Mouse (Mus musculus) MEL (cell line): ENCODE measurements around the gene Ptpn14. TPM values are rescaled to one million over a fixed set of nuclear protein-coding genes. Genes with fewer than 3 reads are reported as not detected.

Experiments used
- DNase-seq: peaks from one replicate; pipeline ENCODE4 v3.0.0; 2011; ENCODE audit warnings: low read depth, low spot score
- H3K27ac ChIP-seq: 2 replicates; pipeline ENCODE4 v1.5.1; 2012; ENCODE audit warnings: low read depth, mild to moderate bottlenecking, control low read depth, low read length, moderate library complexity; ENCODE audit not compliant: control insufficient read depth
- H3K27me3 ChIP-seq, 2 experiments: fragments of 150-350 bp in 1 of 2; sonication (generic) in 1 of 2; 2 replicates each; pipeline ENCODE4 v1.6.1; 2012; ENCODE audit warnings: low read length in 2 of 2, mild to moderate bottlenecking in 2 of 2, improper control_type of control experiment in 1 of 2, moderate library complexity in 1 of 2; ENCODE audit not compliant: insufficient read depth in 2 of 2, control insufficient read depth in 1 of 2
- H3K36me3 ChIP-seq, 2 experiments: 2 replicates each; pipeline ENCODE4 v1.6.1; 2012 to 2014; ENCODE audit warnings: low read length in 2 of 2, improper control_type of control experiment in 1 of 2, inconsistent platforms in 1 of 2, mild to moderate bottlenecking in 1 of 2; ENCODE audit not compliant: insufficient read depth in 2 of 2, control insufficient read depth in 1 of 2
- H3K4me1 ChIP-seq, 2 experiments: fragments of 150-350 bp in 1 of 2; sonication (generic) in 1 of 2; 2 replicates each; pipeline ENCODE4 v1.6.1; 2012; ENCODE audit warnings: low read length in 2 of 2, improper control_type of control experiment in 1 of 2, mild to moderate bottlenecking in 1 of 2; ENCODE audit not compliant: insufficient read depth in 2 of 2, control insufficient read depth in 1 of 2
- H3K4me3 ChIP-seq, 2 experiments: fragments of 150-350 bp in 1 of 2; sonication (generic) in 1 of 2; 2 replicates each; pipeline ENCODE4 v1.5.1; 2012; ENCODE audit warnings: low read depth in 2 of 2, low read length in 2 of 2, mild to moderate bottlenecking in 2 of 2, moderate library complexity in 2 of 2, control low read depth in 1 of 2, improper control_type of control experiment in 1 of 2; ENCODE audit not compliant: control insufficient read depth in 1 of 2, insufficient read depth in 1 of 2
- H3K79me2 ChIP-seq: 2 replicates; pipeline ENCODE4 v1.6.1; 2012; ENCODE audit warnings: mild to moderate bottlenecking, low read length, moderate library complexity; ENCODE audit not compliant: control insufficient read depth, poor library complexity, insufficient read depth
- H3K9ac ChIP-seq: 2 replicates; pipeline ENCODE4 v1.6.1; 2012; ENCODE audit warnings: low read depth, mild to moderate bottlenecking, control low read depth, low read length, moderate library complexity; ENCODE audit not compliant: control insufficient read depth, poor library complexity, severe bottlenecking
- H3K9me3 ChIP-seq: fragments of 150-350 bp; sonication (generic); replicated peaks from 2 replicates; pipeline ENCODE4 v1.6.1; 2012; ENCODE audit warnings: mild to moderate bottlenecking, low read length, improper control_type of control experiment, moderate library complexity; ENCODE audit not compliant: insufficient read depth
- BHLHE40 ChIP-seq: IDR thresholded peaks from 2 replicates; pipeline ENCODE4 v1.6.1; 2012; ENCODE audit warnings: low read depth, mild to moderate bottlenecking, inconsistent platforms, low read length, improper control_type of control experiment, borderline replicate concordance
- E2F4 ChIP-seq: IDR thresholded peaks from 2 replicates; pipeline ENCODE4 v1.6.1; 2011; ENCODE audit warnings: low read depth, low read length, improper control_type of control experiment, borderline replicate concordance
- EP300 ChIP-seq, 2 experiments: IDR thresholded peaks; 2 replicates each; pipeline ENCODE4 v1.6.1; 2011; ENCODE audit warnings: improper control_type of control experiment in 2 of 2, low read length in 2 of 2, low read depth in 1 of 2, mild to moderate bottlenecking in 1 of 2
- GATA1 ChIP-seq: IDR thresholded peaks from 2 replicates; pipeline ENCODE4 v1.6.1; 2011; ENCODE audit warnings: low read depth, low read length, improper control_type of control experiment
- HCFC1 ChIP-seq: IDR thresholded peaks from 2 replicates; pipeline ENCODE4 v1.6.1; 2012; ENCODE audit warnings: low read depth, mild to moderate bottlenecking, inconsistent platforms, low read length, improper control_type of control experiment, moderate library complexity
- MAX ChIP-seq: IDR thresholded peaks from 2 replicates; pipeline ENCODE4 v1.6.1; 2011; ENCODE audit warnings: low read length, improper control_type of control experiment
- NELFE ChIP-seq: IDR thresholded peaks from 2 replicates; pipeline ENCODE4 v1.6.1; 2011; ENCODE audit warnings: low read depth, low read length, improper control_type of control experiment
- POLR2A ChIP-seq, 2 experiments: IDR thresholded peaks; 2 replicates each; pipeline ENCODE4 v1.6.1; 2011 to 2012; ENCODE audit warnings: low read length in 2 of 2, mild to moderate bottlenecking in 2 of 2, control low read depth in 1 of 2, improper control_type of control experiment in 1 of 2, low read depth in 1 of 2, moderate library complexity in 1 of 2; ENCODE audit not compliant: control insufficient read depth in 1 of 2, insufficient read depth in 1 of 2, poor library complexity in 1 of 2
- POLR2AphosphoS2 ChIP-seq: IDR thresholded peaks from 2 replicates; pipeline ENCODE4 v1.6.1; 2011; ENCODE audit warnings: low read length, improper control_type of control experiment
- POLR2AphosphoS5 ChIP-seq: IDR thresholded peaks from 2 replicates; pipeline ENCODE4 v1.6.1; 2012; ENCODE audit warnings: low read depth, borderline replicate concordance, mild to moderate bottlenecking, inconsistent platforms, low read length, moderate library complexity, mixed read lengths
- RAD21 ChIP-seq: IDR thresholded peaks from 2 replicates; pipeline ENCODE4 v1.6.1; 2011; ENCODE audit warnings: mild to moderate bottlenecking, low read depth, low read length, improper control_type of control experiment
- SIN3A ChIP-seq: IDR thresholded peaks from 2 replicates; pipeline ENCODE4 v1.6.1; 2012; ENCODE audit warnings: low read length, improper control_type of control experiment, inconsistent platforms
- TAL1 ChIP-seq: IDR thresholded peaks from 2 replicates; pipeline ENCODE4 v1.6.1; 2012; ENCODE audit warnings: mild to moderate bottlenecking, inconsistent platforms, low read length, moderate library complexity, mixed read lengths
- TCF12 ChIP-seq: IDR thresholded peaks from 2 replicates; pipeline ENCODE4 v1.6.1; 2014; ENCODE audit warnings: low read depth, mild to moderate bottlenecking, inconsistent platforms, low read length, improper control_type of control experiment, moderate library complexity
- UBTF ChIP-seq: IDR thresholded peaks from 2 replicates; pipeline ENCODE4 v1.6.1; 2012; ENCODE audit warnings: low read depth, mild to moderate bottlenecking, inconsistent platforms, low read length, improper control_type of control experiment, moderate library complexity, borderline replicate concordance; ENCODE audit not compliant: insufficient read depth
- USF1 ChIP-seq: IDR thresholded peaks from 2 replicates; pipeline ENCODE4 v1.6.1; 2014; ENCODE audit warnings: low read depth, mild to moderate bottlenecking, inconsistent platforms, low read length, improper control_type of control experiment, moderate library complexity
- polyA plus RNA-seq, 2 experiments: library from polyadenylated mRNA; stranded (reverse) in 1 of 2; unstranded in 1 of 2; fragments of >175 nt in 1 of 2; fragments of >200 nt in 1 of 2; gene quantifications; 2 replicates each; pipeline versions ENCODE4 v1.2.1 to v1.2.4; 2012; ENCODE audit warnings: low replicate concordance in 2 of 2, low read depth in 1 of 2; ENCODE audit not compliant: insufficient read length in 2 of 2, insufficient read depth in 1 of 2, missing spikeins in 1 of 2
- total RNA-seq: library from RNA; depleted of rRNA; stranded (reverse); fragments of 300-350 nt; gene quantifications from 2 replicates; pipeline ENCODE4 v1.2.3, GENCODE M21; 2012

The Ptpn14 gene
- total and polyA plus RNA-seq, 3 experiments, result 0.62 to 1.0 TPM; not detected in 1

- peaks cover 5 to 15% of the 10 kb centered on the region in 2 experiments for H3K4me1 ChIP-seq
- DNase-seq, result peak; percentile 37
- TF ChIP-seq BHLHE40, result no peak
- 0 out of 2 replicates have a peak, but pooled peaks have one; percentile 48 for TF ChIP-seq GATA1
- TF ChIP-seq EP300 (IDR thresholded peaks at IDR 0.05; ENCODE audit: low read depth in 1 of 2, low read length in 2 of 2), result peak in 1 of 2 experiments; percentile 57; a peak in 2 of 4 replicates
- peak; percentile 30 for TF ChIP-seq TCF12
- no peak for TF ChIP-seq E2F4
- peak; percentile 30; the same call in 1 of the 2 replicates for TF ChIP-seq TAL1
- no peak for TF ChIP-seq MAX
- TF ChIP-seq POLR2AphosphoS5, result no peak
- no peak for TF ChIP-seq POLR2AphosphoS2
- TF ChIP-seq USF1, result no peak
- H3K9ac ChIP-seq, result peak overlapping the region; percentile 34
- peak overlapping the region; percentile 45 to 61 for H3K4me3 ChIP-seq
- no peaks in the 10 kb centered on the region for H3K27me3 ChIP-seq
- no peaks in the 10 kb centered on the region for H3K9me3 ChIP-seq
- H3K36me3 ChIP-seq, result peaks cover 0 to 9% of the 10 kb centered on the region in 2 experiments; a peak in 2 of 4 replicates
- H3K79me2 ChIP-seq, result no peaks in the 10 kb centered on the region
- peak overlapping the region; percentile 70 for H3K27ac ChIP-seq
These were observed 138.6 kb downstream of the Ptpn14 start for GRCm38 (mm10) chr1:189866621-189867020.

- peak overlapping the region; percentile 36 for H3K9ac ChIP-seq
- H3K4me1 ChIP-seq, result peaks cover 5 to 15% of the 10 kb centered on the region in 2 experiments
- peak; percentile 45; the same call in 1 of the 2 replicates for TF ChIP-seq NELFE
- TF ChIP-seq UBTF, result no peak
- TF ChIP-seq RAD21, result no peak
- peak; percentile 65 for TF ChIP-seq HCFC1
- peak; percentile 42 to 57; a peak in 3 of 4 replicates for TF ChIP-seq POLR2A (IDR thresholded peaks at IDR 0.05; ENCODE audit: control insufficient read depth in 1 of 2, insufficient read depth in 1 of 2, low read depth in 1 of 2, low read length in 2 of 2, poor library complexity in 1 of 2)
- TF ChIP-seq SIN3A, result peak; percentile 29; the same call in 1 of the 2 replicates
- DNase-seq, result peak; percentile 74
- H3K27me3 ChIP-seq, result no peaks in the 10 kb centered on the region
- no peaks in the 10 kb centered on the region for H3K9me3 ChIP-seq
- H3K4me3 ChIP-seq, result peak overlapping the region; percentile 45 to 61
- peak overlapping the region; percentile 70 for H3K27ac ChIP-seq
- peaks cover 0 to 9% of the 10 kb centered on the region in 2 experiments; a peak in 2 of 4 replicates for H3K36me3 ChIP-seq
- H3K79me2 ChIP-seq, result no peaks in the 10 kb centered on the region
These were observed 139.0 kb downstream of the Ptpn14 start for GRCm38 (mm10) chr1:189867034-189867433.
